Mouse (Mus musculus) embryonic fibroblast, embryonic 13.5 days (primary cell): ENCODE data around the gene Sft2d2. TPM values are rescaled to one million over a fixed set of nuclear protein-coding genes. Genes with fewer than 3 reads are reported as not detected.

Experiments
- H3K27ac ChIP-seq: 2 replicates; pipeline ENCODE4 v1.5.1; 2012; ENCODE audit warnings: low read length, control low read depth, inconsistent platforms; ENCODE audit not compliant: insufficient read depth
- H3K4me1 ChIP-seq: 2 replicates; pipeline ENCODE4 v1.6.1; 2011; ENCODE audit warnings: low read length; ENCODE audit not compliant: control insufficient read depth, insufficient read depth
- H3K4me3 ChIP-seq: 2 replicates; pipeline ENCODE4 v1.5.1; 2011; ENCODE audit warnings: mild to moderate bottlenecking, control low read depth, low read length; ENCODE audit not compliant: insufficient read depth
- CTCF ChIP-seq: IDR thresholded peaks from 2 replicates; pipeline ENCODE4 v1.5.1; 2011; ENCODE audit warnings: mild to moderate bottlenecking, control low read depth, low read length, moderate library complexity, borderline replicate concordance; ENCODE audit not compliant: insufficient read depth
- POLR2A ChIP-seq: IDR thresholded peaks from 2 replicates; pipeline ENCODE4 v1.6.1; 2011; ENCODE audit warnings: low read depth, mild to moderate bottlenecking, control low read depth, low read length, moderate library complexity
- polyA plus RNA-seq: library from polyadenylated mRNA; stranded (reverse); fragments of >200 nt; gene quantifications from 2 replicates; pipeline ENCODE4 v1.2.4, GENCODE M21; 2011; ENCODE audit warnings: low read depth; ENCODE audit not compliant: missing spikeins, insufficient read length

The Sft2d2 gene
- polyA plus RNA-seq, 1 experiment = 18.5 TPM

DNA sequence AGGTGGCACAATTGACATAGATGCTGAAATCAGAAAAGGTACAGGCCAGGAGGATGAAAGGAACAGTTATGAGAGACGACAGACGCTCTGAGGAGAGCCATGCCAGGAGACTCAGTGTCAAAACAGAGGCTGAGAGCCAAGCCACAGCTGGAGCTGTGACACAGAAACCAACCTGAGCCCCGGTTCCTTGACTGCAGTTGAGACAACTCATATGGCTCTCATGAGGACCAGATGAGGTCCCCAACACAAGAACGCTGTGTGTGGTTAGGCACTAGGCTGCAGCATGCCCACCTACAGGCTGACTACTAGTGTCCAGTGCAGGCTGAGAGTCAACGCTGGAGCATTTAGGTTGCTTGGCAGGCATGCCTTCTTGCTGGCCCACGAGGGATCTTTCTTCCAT lies 16.2 kb downstream of the Sft2d2 start:
- Histone ChIP-seq H3K4me3 (no peak overlapping the region), H3K4me1 (no peaks in the 10 kb centered on the region), H3K27ac (no peak overlapping the region)
- TF ChIP-seq POLR2A (no peak), CTCF (no peak)

DNA sequence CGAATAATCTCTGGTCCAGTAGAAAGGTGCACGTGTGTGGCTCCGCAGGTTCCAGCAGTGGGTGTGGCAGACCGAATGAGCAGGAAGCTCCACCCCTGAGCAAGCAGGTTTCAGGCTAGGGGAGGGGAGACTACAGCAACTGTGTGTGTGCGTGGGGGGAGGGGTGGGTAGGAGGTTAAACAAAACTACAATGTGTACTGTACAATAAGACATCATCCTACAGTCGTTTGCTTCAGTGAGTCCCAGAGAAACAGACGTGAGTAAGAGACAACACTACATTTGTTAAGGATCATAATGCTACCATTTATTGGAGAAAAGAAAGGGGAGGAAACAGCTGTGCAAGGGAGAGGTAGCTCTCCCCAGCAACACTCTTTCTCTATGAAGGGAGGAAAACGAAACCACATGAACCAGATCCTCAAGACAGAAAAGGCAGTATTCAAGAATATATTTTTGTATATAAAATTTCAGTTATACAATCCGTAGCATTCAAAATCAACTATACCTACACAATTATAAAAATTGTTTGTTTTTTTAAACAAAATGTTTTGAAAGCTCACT lies 20.1 kb downstream of the Sft2d2 start:
- no peak overlapping the region for H3K27ac ChIP-seq
- no peak overlapping the region for H3K4me3 ChIP-seq
- TF ChIP-seq POLR2A (no peak), CTCF (no peak)
- H3K4me1 ChIP-seq = no peaks in the 10 kb centered on the region

DNA sequence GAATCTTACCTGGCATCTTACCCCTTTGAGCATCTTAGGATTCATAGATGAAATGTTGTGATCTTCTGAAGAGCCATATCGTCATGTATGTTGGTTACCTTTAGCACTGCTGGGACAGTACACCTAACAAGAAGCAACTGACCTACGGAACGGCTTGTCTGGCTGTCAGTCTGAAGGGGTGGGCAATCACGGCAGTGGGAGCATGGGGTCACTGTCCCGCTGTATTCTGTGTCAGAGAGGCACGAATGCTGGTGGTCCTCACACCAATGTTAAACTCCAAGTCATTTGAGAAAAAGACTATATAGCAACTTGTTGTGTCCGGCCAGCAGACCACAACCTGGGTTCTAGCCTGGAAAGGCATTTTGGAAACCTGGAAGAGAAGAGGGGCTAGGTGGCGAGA lies 23.0 kb downstream of the Sft2d2 start:
- Histone ChIP-seq H3K4me1 (no peaks in the 10 kb centered on the region), H3K4me3 (no peak overlapping the region), H3K27ac (no peak overlapping the region)
- TF ChIP-seq POLR2A (no peak), CTCF (no peak)

DNA sequence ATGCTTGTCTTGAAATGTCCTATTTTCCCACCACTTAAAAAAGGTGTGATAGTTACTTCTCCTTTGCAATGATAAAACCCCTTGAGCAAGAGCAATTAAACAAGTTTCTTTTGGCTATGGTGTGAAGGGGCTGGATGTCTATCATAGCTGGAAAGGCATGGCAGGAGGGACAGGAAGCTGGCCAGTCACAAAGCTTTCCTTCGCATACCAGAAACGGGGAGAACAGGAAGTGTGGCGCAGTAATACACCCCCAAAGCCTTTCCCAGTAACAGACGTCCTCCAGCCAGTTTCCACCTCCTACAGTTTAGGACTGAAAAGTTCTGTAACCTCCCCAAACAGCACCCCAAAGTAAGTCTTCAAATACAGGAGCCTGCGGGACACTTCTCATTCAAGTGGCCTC lies 24.1 kb downstream of the Sft2d2 start:
- Histone ChIP-seq H3K4me1 (no peaks in the 10 kb centered on the region), H3K4me3 (no peak overlapping the region), H3K27ac (no peak overlapping the region)
- TF ChIP-seq CTCF (no peak), POLR2A (no peak)

DNA sequence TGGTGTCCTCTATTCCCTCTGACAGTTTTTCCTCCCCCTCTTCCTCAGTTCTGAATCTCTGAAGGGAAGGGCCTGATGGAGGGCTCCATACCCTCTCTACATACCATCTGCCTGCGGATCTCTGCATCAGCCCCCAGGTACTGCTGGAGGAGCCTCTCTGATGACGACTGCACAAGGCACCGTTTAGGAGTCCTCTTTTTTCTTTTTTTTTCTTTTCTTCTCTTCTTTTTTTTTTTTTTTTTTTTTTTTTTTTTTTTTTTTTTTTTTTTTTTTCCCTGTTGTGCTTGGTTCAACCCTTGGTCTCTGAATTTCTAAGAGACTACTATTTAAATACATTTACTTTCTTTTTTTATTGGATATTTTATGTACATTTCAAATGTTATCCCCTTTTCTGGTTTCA lies 24.8 kb downstream of the Sft2d2 start:
- H3K4me3 ChIP-seq = no peak overlapping the region
- no peaks in the 10 kb centered on the region for H3K4me1 ChIP-seq
- no peak for TF ChIP-seq CTCF
- no peak for TF ChIP-seq POLR2A
- H3K27ac ChIP-seq = no peak overlapping the region

DNA sequence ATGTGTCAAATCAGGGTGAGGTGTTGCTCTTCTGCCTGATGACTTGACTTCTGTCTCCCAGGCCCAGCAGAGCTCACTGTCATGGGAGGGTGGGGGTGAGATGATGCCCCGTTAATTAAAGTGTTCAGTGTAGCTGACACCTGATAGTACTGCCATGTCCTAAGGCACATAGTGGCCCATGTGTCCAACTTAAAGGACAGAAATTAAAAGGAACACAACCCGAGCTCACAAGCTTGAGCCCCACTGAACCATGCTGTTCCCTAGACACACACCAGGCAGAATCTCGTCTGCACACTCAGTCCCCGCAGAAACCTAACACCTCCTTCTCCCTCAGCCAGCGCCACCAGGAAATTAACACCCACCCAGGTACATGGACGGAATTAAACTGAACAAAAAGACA lies 29.3 kb downstream of the Sft2d2 start:
- Histone ChIP-seq H3K27ac (no peak overlapping the region), H3K4me3 (no peak overlapping the region), H3K4me1 (no peaks in the 10 kb centered on the region)
- no peak for TF ChIP-seq CTCF
- TF ChIP-seq POLR2A = no peak

DNA sequence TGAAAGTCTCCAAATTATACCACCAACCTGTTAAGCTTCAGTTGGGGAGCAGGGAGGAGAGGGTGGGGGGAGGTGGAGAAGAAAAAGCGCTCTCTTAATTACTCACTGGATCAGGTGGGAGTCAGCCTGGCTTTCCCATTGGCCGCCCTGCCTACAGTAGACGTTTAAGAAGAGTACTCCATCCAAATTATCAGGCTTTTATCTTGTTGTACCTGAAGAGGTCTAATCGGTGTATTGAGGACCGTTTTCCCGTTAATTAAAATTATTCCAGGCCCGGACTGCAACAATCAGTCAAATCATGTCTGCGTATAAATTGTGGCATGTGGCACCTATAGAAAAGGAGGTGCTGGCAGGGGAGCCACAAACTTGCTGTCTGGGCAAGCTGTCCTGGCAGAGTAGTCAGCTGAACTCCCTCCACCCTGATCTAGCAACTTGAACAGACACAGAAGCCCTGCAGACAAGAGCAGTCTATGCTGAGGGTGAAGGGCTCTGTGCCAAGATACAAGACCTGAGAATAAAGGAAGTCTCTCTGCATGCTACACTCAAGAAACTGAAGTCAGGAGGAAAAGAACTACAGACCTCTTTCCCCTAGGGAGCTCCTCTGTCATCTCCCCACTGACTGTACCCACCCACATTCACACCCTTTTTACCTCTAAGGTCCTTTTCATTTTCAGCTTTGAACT lies 33.4 kb downstream of the Sft2d2 start, which contains the start of gene Tbx19:
Tbx19 (minus strand) TSS at position 51 of the 683 bp plus-strand sequence.
- H3K4me3 ChIP-seq = no peak within 1 kb of the TSS
- TF ChIP-seq CTCF (no peak), POLR2A (no peak)
- no peak within 1 kb of the TSS for H3K27ac ChIP-seq
- no peaks in the 10 kb centered on the region for H3K4me1 ChIP-seq

DNA sequence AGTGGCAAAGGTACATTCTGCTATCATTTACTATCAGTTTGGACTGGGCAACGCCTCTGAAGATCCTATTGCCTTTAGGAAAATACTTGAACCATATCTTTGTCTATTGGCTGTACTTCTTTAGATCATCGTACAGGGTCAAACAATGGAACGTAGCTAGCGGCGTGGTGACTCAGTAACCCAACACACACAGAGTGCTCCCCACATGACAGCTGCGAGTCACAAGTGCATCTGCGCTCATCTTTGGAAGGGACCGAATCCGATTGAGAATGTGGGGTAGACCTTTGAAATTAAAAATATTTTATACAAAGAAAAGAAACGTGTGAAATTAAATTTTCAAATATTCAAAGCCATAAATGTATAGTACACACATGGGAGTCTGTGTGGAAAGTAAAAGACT lies 35.4 kb downstream of the Sft2d2 start:
- Histone ChIP-seq H3K27ac (no peak overlapping the region), H3K4me1 (no peaks in the 10 kb centered on the region), H3K4me3 (no peak overlapping the region)
- no peak for TF ChIP-seq CTCF
- TF ChIP-seq POLR2A = no peak

DNA sequence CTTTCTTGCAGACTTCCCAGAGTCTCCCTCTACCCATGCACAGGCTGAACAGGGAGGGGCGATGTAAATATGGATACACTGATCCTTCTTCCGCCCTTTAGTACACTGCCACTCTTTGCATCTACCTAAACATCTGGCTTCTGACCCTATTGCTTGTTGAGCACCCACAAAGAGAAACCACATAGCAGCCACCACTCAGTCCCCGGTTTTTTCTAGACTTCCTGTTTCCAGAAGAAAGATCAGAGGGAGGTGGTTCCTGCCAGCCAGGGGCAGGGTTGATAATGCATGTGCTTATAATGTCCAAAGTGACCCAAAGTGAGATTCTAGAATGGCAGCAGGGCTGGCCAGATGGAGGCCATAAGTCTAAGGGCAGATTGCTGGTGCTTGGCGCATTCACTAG lies 40.1 kb downstream of the Sft2d2 start:
- no peak overlapping the region for H3K27ac ChIP-seq
- no peaks in the 10 kb centered on the region for H3K4me1 ChIP-seq
- no peak for TF ChIP-seq POLR2A
- no peak for TF ChIP-seq CTCF
- H3K4me3 ChIP-seq = no peak overlapping the region

DNA sequence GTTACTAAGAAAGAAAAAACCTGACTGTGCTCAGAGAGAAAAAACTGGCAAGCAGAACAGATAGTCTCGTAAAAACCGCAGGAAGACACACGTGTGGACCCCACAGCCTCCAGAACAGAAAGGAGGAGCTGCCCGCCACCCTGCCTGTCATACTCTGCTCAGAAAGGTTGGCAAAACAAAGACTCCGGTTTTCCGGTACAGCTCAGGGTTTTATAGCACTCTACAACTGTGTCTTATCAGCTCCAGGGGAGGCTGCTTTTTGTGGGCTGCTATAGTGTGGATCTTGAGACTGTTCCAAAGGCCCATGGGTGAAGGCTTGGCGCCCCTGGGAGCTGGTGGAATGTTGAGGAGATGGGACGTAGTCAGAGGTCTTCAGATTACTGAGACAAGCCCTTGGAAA lies 43.0 kb downstream of the Sft2d2 start:
- Histone ChIP-seq H3K27ac (no peak overlapping the region), H3K4me3 (no peak overlapping the region), H3K4me1 (no peaks in the 10 kb centered on the region)
- no peak for TF ChIP-seq CTCF
- TF ChIP-seq POLR2A = no peak

DNA sequence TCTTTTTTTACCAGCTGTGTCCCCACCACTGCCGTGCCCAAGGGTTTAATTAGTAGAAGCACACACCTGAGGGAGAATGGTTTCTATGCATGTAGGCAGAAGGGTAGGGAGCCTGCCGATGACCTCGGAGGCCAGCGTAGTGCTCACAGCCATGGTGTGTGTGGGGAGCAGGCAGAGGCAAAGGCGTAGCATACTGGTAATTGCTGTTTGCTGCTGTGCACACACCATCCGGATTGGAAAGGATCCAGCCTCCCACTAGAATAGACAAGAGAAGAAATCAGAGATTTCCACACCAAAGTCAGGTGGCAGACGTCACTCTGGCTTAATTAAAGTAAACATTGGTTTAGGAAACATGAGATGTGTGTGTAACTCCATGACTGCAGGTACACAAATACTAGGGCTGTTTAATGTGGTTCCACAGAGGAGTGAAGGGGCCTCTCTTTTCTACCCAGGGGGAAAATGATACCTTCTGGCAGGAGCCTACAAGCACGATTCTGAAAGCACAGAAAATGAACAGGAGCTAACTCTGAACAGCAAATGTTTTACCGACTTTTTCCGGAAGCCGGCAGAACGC lies 51.8 kb downstream of the Sft2d2 start:
- H3K4me1 ChIP-seq = no peaks in the 10 kb centered on the region
- no peak overlapping the region for H3K4me3 ChIP-seq
- no peak for TF ChIP-seq CTCF
- no peak for TF ChIP-seq POLR2A
- H3K27ac ChIP-seq = no peak overlapping the region
